Mouse (Mus musculus): ENCODE results near the gene Olfr1314. TPM values are rescaled to one million over a fixed set of nuclear protein-coding genes. Genes with fewer than 3 reads are reported as not detected.

The Olfr1314 gene
- polyA plus RNA-seq (2012; rRNA removed) = not detected in 2 replicates

DNA sequence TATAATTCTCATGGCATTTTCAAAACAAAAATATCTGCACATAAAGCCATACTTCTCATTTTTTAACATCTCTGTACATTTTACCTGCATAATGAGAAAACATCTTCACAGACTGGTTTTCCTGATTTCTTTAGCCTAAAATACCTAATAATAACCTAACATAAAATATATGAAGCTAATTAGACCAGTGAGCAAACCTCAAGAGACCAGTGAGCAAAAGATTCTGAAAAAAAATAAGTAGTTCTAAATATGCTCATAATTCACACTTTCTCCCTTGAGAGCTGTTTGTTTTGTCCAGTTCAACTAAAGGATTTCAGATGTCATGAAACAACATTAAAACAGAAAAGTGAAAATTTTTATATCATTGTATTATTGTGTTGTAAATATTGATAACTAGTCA, at the start of gene Olfr1314:
TSS of gene Olfr1314 (minus strand) at position 101 of the 400 bp plus-strand sequence.
- no peak for DNase-seq
- no peaks in the 10 kb centered on the region for H3K4me1 ChIP-seq (ENCODE audit: control insufficient read depth, insufficient read depth, low read length)
- H3K4me3 ChIP-seq (replicated peaks; ENCODE audit: extremely low read depth, low read depth, low read length) = no peak within 1 kb of the TSS
- TF ChIP-seq CTCF (IDR thresholded peaks at IDR 0.05; ENCODE audit: insufficient read depth, low read length) = no peak
- TF ChIP-seq POLR2A (IDR thresholded peaks at IDR 0.05; ENCODE audit: borderline replicate concordance, extremely low read depth, low read depth, low read length) = no peak

DNA sequence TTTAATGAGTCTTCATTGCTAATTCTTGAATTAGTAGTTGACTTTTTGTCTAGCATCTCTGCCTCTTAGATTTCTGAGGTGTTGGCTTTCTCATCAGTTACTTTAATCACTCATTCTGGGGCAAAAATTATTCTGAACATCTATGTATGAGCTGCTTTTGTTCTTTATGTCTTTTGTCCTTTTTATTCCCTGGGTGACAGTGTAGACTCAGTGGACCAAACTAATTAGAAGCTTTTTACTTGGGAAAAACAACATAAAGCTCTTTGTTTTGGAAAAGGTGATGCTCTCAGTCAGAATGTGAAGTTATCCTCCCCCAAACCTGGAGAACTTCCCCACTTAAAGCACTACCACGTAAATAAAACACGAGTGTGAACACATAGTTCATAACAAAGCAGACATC, 43.4 kb upstream of the Olfr1314 start, which contains the start of gene Olfr1317:
TSS of gene Olfr1317 (plus strand) at position 301 of the 400 bp plus-strand sequence.
- Histone ChIP-seq H3K4me1 (ENCODE audit: control insufficient read depth, insufficient read depth, low read length) (no peaks in the 10 kb centered on the region), H3K4me3 (replicated peaks; ENCODE audit: extremely low read depth, low read depth, low read length) (no peak within 1 kb of the TSS)
- 57% methylated on average over 2 of the region's 2 CpGs for WGBS
- TF ChIP-seq CTCF (IDR thresholded peaks at IDR 0.05; ENCODE audit: insufficient read depth, low read length) = no peak
- TF ChIP-seq POLR2A (IDR thresholded peaks at IDR 0.05; ENCODE audit: borderline replicate concordance, extremely low read depth, low read depth, low read length) = no peak
- no peak for DNase-seq

DNA sequence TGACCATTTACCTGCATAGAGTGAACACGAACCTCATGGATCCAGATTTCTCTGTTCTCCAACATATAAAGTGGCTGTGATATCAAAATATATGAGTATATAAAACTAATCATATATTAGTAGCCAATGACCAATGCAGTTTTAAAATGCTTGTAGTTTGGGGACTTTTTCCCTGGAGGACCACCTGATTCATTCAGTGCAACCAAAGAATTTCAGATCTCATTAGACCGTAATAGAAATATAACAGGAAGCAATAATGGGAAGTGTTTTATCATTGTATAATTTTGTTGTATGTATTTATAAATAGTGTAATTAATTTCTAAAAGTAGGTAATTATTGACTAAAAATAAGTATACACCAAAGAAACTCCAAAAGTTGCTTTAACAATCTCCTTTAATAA, 38.3 kb upstream of the Olfr1314 start, which contains the start of gene Olfr1316:
TSS of gene Olfr1316 (minus strand) at position 101 of the 400 bp plus-strand sequence.
- H3K4me1 ChIP-seq (ENCODE audit: control insufficient read depth, insufficient read depth, low read length) = no peaks in the 10 kb centered on the region
- no peak for TF ChIP-seq POLR2A (IDR thresholded peaks at IDR 0.05; ENCODE audit: borderline replicate concordance, extremely low read depth, low read depth, low read length)
- TF ChIP-seq CTCF (IDR thresholded peaks at IDR 0.05; ENCODE audit: insufficient read depth, low read length) = no peak
- 85% methylated on average over 2 of the region's 2 CpGs for WGBS
- no peak for DNase-seq
- H3K4me3 ChIP-seq (replicated peaks; ENCODE audit: extremely low read depth, low read depth, low read length) = no peak within 1 kb of the TSS

DNA sequence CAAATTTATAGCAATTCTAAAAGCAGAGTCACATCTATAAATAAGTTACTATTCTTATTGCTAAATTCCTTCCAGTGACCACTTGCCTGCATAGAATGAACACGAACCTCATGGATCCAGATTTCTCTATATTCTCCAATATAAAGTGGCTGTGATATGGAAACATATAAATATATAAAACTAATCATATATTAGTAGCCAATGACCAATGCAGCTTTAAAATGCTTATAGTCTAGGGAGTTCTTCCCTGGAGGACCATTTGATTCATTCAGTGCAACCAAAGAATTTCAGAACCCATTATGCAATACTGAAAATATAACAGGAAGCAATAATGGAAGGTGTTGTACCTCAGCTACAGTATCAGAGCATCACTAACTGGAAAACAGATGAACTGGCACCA, 18.8 kb upstream of the Olfr1314 start, which contains the start of gene Olfr1315-ps1:
TSS of gene Olfr1315-ps1 (minus strand) at position 101 of the 400 bp plus-strand sequence.
- H3K4me1 ChIP-seq (ENCODE audit: control insufficient read depth, insufficient read depth, low read length) = no peaks in the 10 kb centered on the region
- TF ChIP-seq POLR2A (IDR thresholded peaks at IDR 0.05; ENCODE audit: borderline replicate concordance, extremely low read depth, low read depth, low read length) = no peak
- no peak for TF ChIP-seq CTCF (IDR thresholded peaks at IDR 0.05; ENCODE audit: insufficient read depth, low read length)
- DNase-seq = no peak
- H3K4me3 ChIP-seq (replicated peaks; ENCODE audit: extremely low read depth, low read depth, low read length) = no peak within 1 kb of the TSS
- 71% methylated on average over 1 of the region's 1 CpGs for WGBS

DNA sequence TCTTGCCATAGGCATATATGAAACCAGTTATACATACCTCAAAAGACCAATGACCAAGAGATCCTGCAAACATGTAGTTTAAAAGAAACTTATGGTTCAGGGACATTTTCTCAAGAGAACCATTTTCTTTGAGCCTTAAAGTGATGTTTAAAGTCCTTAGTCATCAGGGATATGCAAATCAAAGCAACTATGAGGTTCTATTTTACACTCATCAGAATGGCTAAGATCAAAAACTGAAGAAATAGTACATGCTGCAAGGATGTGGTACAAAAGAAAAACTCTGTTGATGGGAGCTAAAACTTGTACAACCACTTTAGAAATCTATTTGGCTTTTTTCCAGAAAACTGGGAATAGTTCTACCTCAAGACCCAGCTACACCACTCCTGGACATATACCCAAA, 18.8 kb downstream of the Olfr1314 start, which contains the start of gene Olfr1313:
TSS of gene Olfr1313 (minus strand) at position 101 of the 400 bp plus-strand sequence.
- no peaks in the 10 kb centered on the region for H3K4me1 ChIP-seq (ENCODE audit: control insufficient read depth, insufficient read depth, low read length)
- H3K4me3 ChIP-seq (replicated peaks; ENCODE audit: extremely low read depth, low read depth, low read length) = no peak within 1 kb of the TSS
- no peak for DNase-seq
- TF ChIP-seq POLR2A (IDR thresholded peaks at IDR 0.05; ENCODE audit: borderline replicate concordance, extremely low read depth, low read depth, low read length) (no peak), CTCF (IDR thresholded peaks at IDR 0.05; ENCODE audit: insufficient read depth, low read length) (no peak)

DNA sequence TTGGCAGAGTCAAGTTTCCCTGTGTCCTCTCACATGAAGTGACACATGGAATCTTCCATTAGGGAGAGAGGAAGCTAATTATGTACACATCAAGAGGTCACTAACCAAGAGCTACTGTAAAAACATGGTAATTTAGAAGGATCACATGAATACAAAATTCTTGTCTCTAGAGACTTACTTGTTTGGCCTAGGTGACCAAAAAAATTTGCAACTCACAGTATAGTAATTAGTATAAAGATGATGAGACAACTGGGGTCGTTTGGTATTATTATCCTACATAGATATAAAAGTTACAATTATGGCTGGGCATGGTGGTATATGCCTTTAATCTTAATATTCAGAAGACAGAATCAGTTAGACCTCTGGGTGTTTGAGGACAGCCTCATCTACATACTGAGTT, 46.4 kb downstream of the Olfr1314 start, which contains the start of gene Olfr1312:
TSS of gene Olfr1312 (minus strand) at position 101 of the 400 bp plus-strand sequence.
- Histone ChIP-seq H3K4me3 (replicated peaks; ENCODE audit: extremely low read depth, low read depth, low read length) (no peak within 1 kb of the TSS), H3K4me1 (ENCODE audit: control insufficient read depth, insufficient read depth, low read length) (no peaks in the 10 kb centered on the region)
- DNase-seq = no peak
- TF ChIP-seq POLR2A (IDR thresholded peaks at IDR 0.05; ENCODE audit: borderline replicate concordance, extremely low read depth, low read depth, low read length) (no peak), CTCF (IDR thresholded peaks at IDR 0.05; ENCODE audit: insufficient read depth, low read length) (no peak)
- WGBS = 18% methylated on average over 1 of the region's 1 CpGs

Other genes with a start within 250 kb of the Olfr1314 start
- not detected in 2 replicates for gene Olfr1305, start 219.6 kb downstream of the Olfr1314 start, polyA plus RNA-seq (2012; rRNA removed)
- gene Olfr1306, start 180.5 kb downstream of the Olfr1314 start, polyA plus RNA-seq (2012; rRNA removed) = not detected in 2 replicates
- not detected in 2 replicates for gene Olfr1307, start 147.3 kb downstream of the Olfr1314 start, polyA plus RNA-seq (2012; rRNA removed)
- gene Olfr1308, start 131.8 kb downstream of the Olfr1314 start, polyA plus RNA-seq (2012; rRNA removed) = not detected in 2 replicates
- gene Olfr1309, start 106.5 kb downstream of the Olfr1314 start, polyA plus RNA-seq (2012; rRNA removed) = not detected in 2 replicates
- gene Olfr1310, start 84.1 kb downstream of the Olfr1314 start, polyA plus RNA-seq (2012; rRNA removed) = not detected in 2 replicates
- gene Olfr1311, start 72.4 kb downstream of the Olfr1314 start, polyA plus RNA-seq (2012; rRNA removed) = not detected in 2 replicates
- not detected in 2 replicates for gene Olfr1312, start 46.5 kb downstream of the Olfr1314 start, polyA plus RNA-seq (2012; rRNA removed)
- gene Olfr1313, start 18.9 kb downstream of the Olfr1314 start, polyA plus RNA-seq (2012; rRNA removed) = not detected in 2 replicates
- not detected in 2 replicates for gene Olfr1315-ps1, start 18.7 kb upstream of the Olfr1314 start, polyA plus RNA-seq (2012; rRNA removed)
- not detected in 2 replicates for gene Olfr1316, start 38.2 kb upstream of the Olfr1314 start, polyA plus RNA-seq (2012; rRNA removed)
- not detected in 2 replicates for gene Olfr1317, start 43.5 kb upstream of the Olfr1314 start, polyA plus RNA-seq (2012; rRNA removed)
- not detected in 2 replicates for gene Olfr1318, start 57.4 kb upstream of the Olfr1314 start, polyA plus RNA-seq (2012; rRNA removed)
- 48.6 and 50.9 TPM in 2 replicates for gene Lpcat4, start 142.7 kb upstream of the Olfr1314 start, polyA plus RNA-seq (2012; rRNA removed)
- gene Nutm1, start 162.5 kb upstream of the Olfr1314 start, polyA plus RNA-seq (2012; rRNA removed) = not detected in 2 replicates
- gene Nop10, start 165.1 kb upstream of the Olfr1314 start, polyA plus RNA-seq (2012; rRNA removed) = 40.3 and 50.4 TPM in 2 replicates
- 34.7 and 49.1 TPM in 2 replicates for gene Slc12a6, start 169.0 kb upstream of the Olfr1314 start, polyA plus RNA-seq (2012; rRNA removed)
- gene Gm21985, start 169.5 kb upstream of the Olfr1314 start, polyA plus RNA-seq (2012; rRNA removed) = not detected in 2 replicates